Mouse (Mus musculus) CH12.LX (cell line): ENCODE results near the gene Asic1. TPM values are rescaled to one million over a fixed set of nuclear protein-coding genes. Genes with fewer than 3 reads are reported as not detected.

ENCODE experiments used
- DNase-seq: peaks from one replicate; pipeline ENCODE4 v3.0.0-alpha.2; 2013; ENCODE audit errors: extremely low read depth
- H3K27ac ChIP-seq: 2 replicates; pipeline ENCODE4 v1.5.1; 2012; ENCODE audit warnings: low read depth, mild to moderate bottlenecking, control low read depth, moderate library complexity; ENCODE audit not compliant: insufficient read depth
- H3K27me3 ChIP-seq: replicated peaks from 2 replicates; pipeline ENCODE3; 2012; ENCODE audit warnings: inconsistent platforms
- H3K36me3 ChIP-seq, 2 experiments: replicated peaks in 1 of 2; 2 replicates each; pipeline versions ENCODE3 to v1.6.1; 2012; ENCODE audit warnings: inconsistent platforms in 1 of 2, low read length in 1 of 2, mild to moderate bottlenecking in 1 of 2, mixed read lengths in 1 of 2, moderate library complexity in 1 of 2; ENCODE audit not compliant: control insufficient read depth in 1 of 2, insufficient read depth in 1 of 2
- H3K4me1 ChIP-seq, 2 experiments: 2 replicates each; pipeline ENCODE4 v1.6.1; 2012; ENCODE audit warnings: inconsistent platforms in 1 of 2, moderate library complexity in 1 of 2; ENCODE audit not compliant: insufficient read depth in 2 of 2, control insufficient read depth in 1 of 2
- H3K4me2 ChIP-seq: 2 replicates; pipeline ENCODE4 v1.6.1; 2012; ENCODE audit warnings: low read depth, mild to moderate bottlenecking, control low read depth; ENCODE audit not compliant: poor library complexity, insufficient read depth, severe bottlenecking
- H3K4me3 ChIP-seq, 3 experiments: fragments of 150-350 bp in 1 of 3; sonication (generic) in 1 of 3; replicated peaks in 1 of 3; 2 replicates each; pipeline versions ENCODE3 to v1.5.1; 2011 to 2012; ENCODE audit warnings: low read depth in 2 of 3, low read length in 2 of 3, mild to moderate bottlenecking in 2 of 3, moderate library complexity in 2 of 3, control low read depth in 1 of 3, improper control_type of control experiment in 1 of 3, inconsistent platforms in 1 of 3, mixed read lengths in 1 of 3; ENCODE audit not compliant: poor library complexity in 1 of 3
- H3K79me2 ChIP-seq: replicated peaks from 2 replicates; pipeline ENCODE4 v1.6.1; 2012; ENCODE audit warnings: mild to moderate bottlenecking, moderate library complexity; ENCODE audit not compliant: control insufficient read depth, poor library complexity, insufficient read depth, severe bottlenecking; ENCODE audit errors: extremely low read depth
- H3K9ac ChIP-seq: 2 replicates; pipeline ENCODE4 v1.6.1; 2012; ENCODE audit warnings: low read depth, mild to moderate bottlenecking, control low read depth, moderate library complexity; ENCODE audit not compliant: insufficient read depth
- H3K9me3 ChIP-seq: replicated peaks from 2 replicates; pipeline ENCODE3; 2012; ENCODE audit warnings: low read length, inconsistent platforms, mixed read lengths
- CTCF ChIP-seq, 2 experiments: IDR thresholded peaks in 1 of 2; conservative IDR thresholded peaks in 1 of 2; 2 replicates each; pipeline ENCODE4 v1.5.1; 2011 to 2012; ENCODE audit warnings: low read depth in 2 of 2, low read length in 2 of 2, improper control_type of control experiment in 1 of 2, inconsistent platforms in 1 of 2, mild to moderate bottlenecking in 1 of 2, moderate library complexity in 1 of 2
- ELF1 ChIP-seq: IDR thresholded peaks from 2 replicates; pipeline ENCODE4 v1.6.1; 2014; ENCODE audit warnings: low read depth, mild to moderate bottlenecking, inconsistent platforms, low read length, improper control_type of control experiment
- EP300 ChIP-seq: IDR thresholded peaks from 2 replicates; pipeline ENCODE4 v1.6.1; 2011; ENCODE audit warnings: low read length, improper control_type of control experiment
- JUN ChIP-seq: IDR thresholded peaks from 2 replicates; pipeline ENCODE4 v1.6.1; 2011; ENCODE audit warnings: low read depth, mild to moderate bottlenecking, low read length, improper control_type of control experiment, moderate library complexity; ENCODE audit not compliant: insufficient read depth
- JUND ChIP-seq: conservative IDR thresholded peaks from 2 replicates; pipeline ENCODE4 v1.6.1; 2011; ENCODE audit warnings: low read depth, low read length, improper control_type of control experiment
- KAT2A ChIP-seq: IDR thresholded peaks from 2 replicates; pipeline ENCODE4 v1.6.1; 2012; ENCODE audit warnings: low read length, improper control_type of control experiment, inconsistent platforms; ENCODE audit not compliant: insufficient replicate concordance
- MAFK ChIP-seq: IDR thresholded peaks from 2 replicates; pipeline ENCODE4 v1.6.1; 2011; ENCODE audit warnings: low read length, improper control_type of control experiment; ENCODE audit not compliant: insufficient replicate concordance
- MAX ChIP-seq: IDR thresholded peaks from 2 replicates; pipeline ENCODE4 v1.6.1; 2011; ENCODE audit warnings: low read length, improper control_type of control experiment
- MAZ ChIP-seq: IDR thresholded peaks from 2 replicates; pipeline ENCODE4 v1.6.1; 2012; ENCODE audit warnings: low read depth, mild to moderate bottlenecking, inconsistent platforms, low read length, improper control_type of control experiment, moderate library complexity
- MEF2A ChIP-seq: IDR thresholded peaks from 2 replicates; pipeline ENCODE4 v1.6.1; 2014; ENCODE audit warnings: low read depth, mild to moderate bottlenecking, inconsistent platforms, low read length, improper control_type of control experiment, borderline replicate concordance
- MYC ChIP-seq: IDR thresholded peaks from 2 replicates; pipeline ENCODE4 v1.6.1; 2011; ENCODE audit warnings: low read depth, mild to moderate bottlenecking, improper control_type of control experiment, low read length
- NELFE ChIP-seq: IDR thresholded peaks from 2 replicates; pipeline ENCODE4 v1.6.1; 2011; ENCODE audit warnings: low read depth, low read length, improper control_type of control experiment
- NRF1 ChIP-seq: IDR thresholded peaks from 2 replicates; pipeline ENCODE4 v1.6.1; 2014; ENCODE audit warnings: low read depth, mild to moderate bottlenecking, inconsistent platforms, low read length, improper control_type of control experiment, moderate library complexity
- PAX5 ChIP-seq: IDR thresholded peaks from 2 replicates; pipeline ENCODE4 v1.6.1; 2012; ENCODE audit warnings: low read length, inconsistent platforms, mixed read lengths
- POLR2A ChIP-seq: IDR thresholded peaks from 2 replicates; pipeline ENCODE4 v1.6.1; 2011; ENCODE audit warnings: low read depth, mild to moderate bottlenecking, improper control_type of control experiment, low read length
- POLR2AphosphoS2 ChIP-seq: IDR thresholded peaks from 2 replicates; pipeline ENCODE4 v1.6.1; 2011; ENCODE audit warnings: low read depth, low read length, improper control_type of control experiment
- RCOR1 ChIP-seq: conservative IDR thresholded peaks from 2 replicates; pipeline ENCODE4 v1.6.1; 2012; ENCODE audit warnings: low read depth, mild to moderate bottlenecking, inconsistent platforms, low read length, improper control_type of control experiment
- TBP ChIP-seq: conservative IDR thresholded peaks from 2 replicates; pipeline ENCODE4 v1.6.1; 2011; ENCODE audit warnings: low read depth, low read length, improper control_type of control experiment
- UBTF ChIP-seq: IDR thresholded peaks from 2 replicates; pipeline ENCODE4 v1.6.1; 2012; ENCODE audit warnings: low read depth, mild to moderate bottlenecking, inconsistent platforms, low read length, improper control_type of control experiment, moderate library complexity
- USF1 ChIP-seq: IDR thresholded peaks from 2 replicates; pipeline ENCODE4 v1.6.1; 2014; ENCODE audit warnings: low read depth, mild to moderate bottlenecking, inconsistent platforms, low read length, improper control_type of control experiment
- USF2 ChIP-seq: conservative IDR thresholded peaks from 2 replicates; pipeline ENCODE4 v1.6.1; 2011; ENCODE audit warnings: low read depth, low read length, improper control_type of control experiment
- ZC3H11A ChIP-seq: IDR thresholded peaks from 2 replicates; pipeline ENCODE4 v1.6.1; 2012; ENCODE audit warnings: low read depth, mild to moderate bottlenecking, inconsistent platforms, low read length, improper control_type of control experiment
- ZNF384 ChIP-seq: IDR thresholded peaks from 2 replicates; pipeline ENCODE4 v1.6.1; 2012; ENCODE audit warnings: low read depth, low read length, improper control_type of control experiment, inconsistent platforms
- dilution Hi-C: fragments of 300-500 bp; cut with MboI; formaldehyde crosslinking; loops from 2 replicates; pipeline ENCODE4 v1.14.3; 2020; ENCODE audit warnings: low sequenced_read_pairs; ENCODE audit not compliant: extremely low pct_unique_long_range_greater_than_20kb, extremely low pct_ligation_motif_present
- in situ Hi-C: fragments of 300-500 bp; cut with MboI; formaldehyde crosslinking; loops from 3 replicates; pipeline ENCODE4 v1.14.3; 2019; ENCODE audit warnings: low sequenced_read_pairs, low pct_ligation_motif_present, low pct_unique_long_range_greater_than_20kb, mixed read lengths
- polyA plus RNA-seq: library from polyadenylated mRNA; unstranded; fragments of >175 nt; gene quantifications from 2 replicates; pipeline ENCODE4 v1.2.1, GENCODE M21; 2012; ENCODE audit warnings: low read depth; ENCODE audit not compliant: insufficient read length
- total RNA-seq, 2 experiments: library from RNA; depleted of rRNA; stranded (reverse); fragments of 300-350 nt in 1 of 2; fragments of >200 nt in 1 of 2; gene quantifications; 2 replicates each; pipeline ENCODE4 v1.2.3; 2012 to 2014

The Asic1 gene
- total and polyA plus RNA-seq, 3 experiments: 0.47 to 0.94 TPM; not detected in 1

GRCm38 (mm10) chr15:99671783-99672182 lies 1.6 kb downstream of the Asic1 start:
- Histone ChIP-seq H3K9me3 (peaks cover 4% of the 10 kb centered on the region), H3K27ac (no peak overlapping the region), H3K4me2 (no peak overlapping the region), H3K9ac (no peak overlapping the region), H3K4me1 (peaks cover 0 to 10% of the 10 kb centered on the region in 2 experiments; a peak in 1 of 4 replicates), H3K4me3 (no peak overlapping the region), H3K36me3 (no peaks in the 10 kb centered on the region), H3K79me2 (no peaks in the 10 kb centered on the region), H3K27me3 (peaks cover 71% of the 10 kb centered on the region)
- dilution Hi-C loops (no loop called here), in situ Hi-C loops (loop anchor here (5.0 kb wide), 1 partner anchor 169 kb away; no protein-coding TSS in a partner anchor)
- DNase-seq: no peak
- TF ChIP-seq CTCF (conservative IDR thresholded peaks at IDR 0.05 in 1 of 2, IDR thresholded peaks at IDR 0.05 in 1 of 2; ENCODE audit: low read depth in 2 of 2, low read length in 2 of 2) (no peak), POLR2A (no peak), EP300 (no peak), JUND (no peak), ZNF384 (no peak)

- Histone ChIP-seq H3K4me1 (peaks cover 0 to 9% of the 10 kb centered on the region in 2 experiments; a peak in 1 of 4 replicates), H3K9me3 (no peaks in the 10 kb centered on the region), H3K4me2 (no peak overlapping the region), H3K27ac (no peak overlapping the region), H3K9ac (no peak overlapping the region), H3K79me2 (no peaks in the 10 kb centered on the region), H3K27me3 (peaks cover 75% of the 10 kb centered on the region), H3K4me3 (no peak overlapping the region), H3K36me3 (no peaks in the 10 kb centered on the region)
- TF ChIP-seq NRF1 (no peak), POLR2AphosphoS2 (no peak), KAT2A (no peak), USF2 (no peak), MAFK (no peak), MAX (no peak), UBTF (no peak), MEF2A (no peak), MAZ (no peak), JUND (no peak), TBP (no peak), PAX5 (no peak), USF1 (no peak), NELFE (no peak), RCOR1 (no peak), ELF1 (no peak), ZC3H11A (no peak), MYC (no peak), JUN (no peak), CTCF (conservative IDR thresholded peaks at IDR 0.05 in 1 of 2, IDR thresholded peaks at IDR 0.05 in 1 of 2; ENCODE audit: low read depth in 2 of 2, low read length in 2 of 2) (no peak)
- dilution Hi-C loops: no loop called here
- in situ Hi-C loops: loop anchor here (5.0 kb wide), 1 partner anchor 173 kb away; no protein-coding TSS in a partner anchor
- DNase-seq: no peak
Measured at GRCm38 (mm10) chr15:99674866-99675265, 4.7 kb downstream of the Asic1 start.
